Mouse (Mus musculus) midbrain, embryonic 11.5 days (tissue): ENCODE data around the gene Bcas3. TPM values are rescaled to one million over a fixed set of nuclear protein-coding genes. Genes with fewer than 3 reads are reported as not detected.

ENCODE experiments used
- ATAC-seq: fragments of 200-750 bp; cut with Nextera tagmentation; 2 replicates; pipeline ENCODE4 v1.8.0; 2017; ENCODE audit warnings: moderate TSS enrichment, moderate library complexity; ENCODE audit not compliant: low FRiP score
- DNase-seq: peaks from one replicate; pipeline ENCODE4 v3.0.0; 2015; ENCODE audit warnings: low spot score; ENCODE audit errors: missing footprints
- H3K27ac ChIP-seq: fragments of 300-500 bp; sonication (generic); 2 replicates; pipeline ENCODE4 v1.5.1; 2014; ENCODE audit warnings: low read depth, low read length
- H3K27me3 ChIP-seq: fragments of 300-500 bp; sonication (generic); 2 replicates; pipeline ENCODE4 v1.6.1; 2014; ENCODE audit warnings: mild to moderate bottlenecking, low read length, moderate library complexity, mixed read lengths; ENCODE audit not compliant: control insufficient read depth, insufficient read depth
- H3K36me3 ChIP-seq: fragments of 300-500 bp; sonication (generic); 2 replicates; pipeline ENCODE4 v1.6.1; 2014; ENCODE audit warnings: mild to moderate bottlenecking, low read length, moderate library complexity, mixed read lengths; ENCODE audit not compliant: control insufficient read depth, insufficient read depth
- H3K4me1 ChIP-seq: fragments of 300-500 bp; sonication (generic); 2 replicates; pipeline ENCODE4 v1.6.1; 2014; ENCODE audit warnings: low read length; ENCODE audit not compliant: control insufficient read depth, insufficient read depth
- H3K4me2 ChIP-seq: fragments of 300-500 bp; sonication (generic); 2 replicates; pipeline ENCODE4 v1.6.1; 2014; ENCODE audit warnings: mild to moderate bottlenecking, moderate library complexity
- H3K4me3 ChIP-seq: fragments of 300-500 bp; sonication (generic); 2 replicates; pipeline ENCODE4 v1.5.1; 2014; ENCODE audit warnings: low read depth, low read length
- H3K9ac ChIP-seq: fragments of 300-500 bp; sonication (generic); 2 replicates; pipeline ENCODE4 v1.6.1; 2014; ENCODE audit warnings: low read length
- H3K9me3 ChIP-seq: fragments of 300-500 bp; sonication (generic); 2 replicates; pipeline ENCODE4 v1.6.1; 2016; ENCODE audit warnings: low read length; ENCODE audit not compliant: control insufficient read depth
- WGBS: fragments of 180-500 bp; shearing (Covaris S2); extraction: QIAGEN DNeasy Blood & Tissue Kit; methylation state at CpG from one replicate; pipeline ENCODE4 v1.1.7; 2014; 5-methylcytosine and 5-hydroxymethylcytosine counted together
- polyA plus RNA-seq: library from polyadenylated mRNA; unstranded; fragments of >200 nt; fragmentation: Nextera tagmentation; extraction: Ambion mirVana; gene quantifications from 2 replicates; pipeline ENCODE4 v1.2.1, GENCODE M21; 2014

Gene Bcas3
- polyA plus RNA-seq, 1 experiment from 2014 or later = 30.2 TPM

GRCm38 (mm10) chr11:85516724-85517123 lies 163.8 kb downstream of the Bcas3 start:
- Histone ChIP-seq H3K27me3 (no peaks in the 10 kb centered on the region; the same call in 1 of the 2 replicates), H3K9me3 (no peaks in the 10 kb centered on the region), H3K36me3 (no peaks in the 10 kb centered on the region), H3K27ac (no peak overlapping the region), H3K9ac (no peak overlapping the region), H3K4me1 (no peaks in the 10 kb centered on the region), H3K4me3 (no peak overlapping the region), H3K4me2 (no peak overlapping the region)
- no peak for DNase-seq
- ATAC-seq = no peak
- 88% methylated on average over 7 of the region's 7 CpGs for WGBS

- Histone ChIP-seq H3K9ac (no peak overlapping the region), H3K36me3 (no peaks in the 10 kb centered on the region), H3K4me3 (no peak overlapping the region), H3K27me3 (peaks cover 2% of the 10 kb centered on the region; the same call in 1 of the 2 replicates), H3K4me2 (no peak overlapping the region), H3K4me1 (no peaks in the 10 kb centered on the region), H3K9me3 (no peaks in the 10 kb centered on the region), H3K27ac (no peak overlapping the region)
- no peak for ATAC-seq
- 55% methylated on average over 3 of the region's 3 CpGs for WGBS
- DNase-seq = peak; percentile 89
Measured at GRCm38 (mm10) chr11:85518025-85518756, 165.2 kb downstream of the Bcas3 start.

GRCm38 (mm10) chr11:85520236-85520635 lies 167.3 kb downstream of the Bcas3 start:
- Histone ChIP-seq H3K4me3 (no peak overlapping the region), H3K4me1 (peaks cover 14% of the 10 kb centered on the region), H3K36me3 (no peaks in the 10 kb centered on the region), H3K9ac (no peak overlapping the region), H3K9me3 (no peaks in the 10 kb centered on the region), H3K27me3 (peaks cover 9% of the 10 kb centered on the region), H3K4me2 (no peak overlapping the region), H3K27ac (no peak overlapping the region)
- ATAC-seq (no peak), DNase-seq (no peak)
- 82% methylated on average over 12 of the region's 12 CpGs for WGBS

- DNase-seq (no peak), ATAC-seq (no peak)
- Histone ChIP-seq H3K4me3 (no peak overlapping the region), H3K4me2 (no peak overlapping the region), H3K36me3 (no peaks in the 10 kb centered on the region), H3K27ac (no peak overlapping the region), H3K27me3 (peaks cover 15% of the 10 kb centered on the region), H3K9me3 (no peaks in the 10 kb centered on the region), H3K9ac (no peak overlapping the region), H3K4me1 (peaks cover 16% of the 10 kb centered on the region)
- WGBS = 76% methylated on average over 4 of the region's 4 CpGs
Measured at GRCm38 (mm10) chr11:85520996-85521395, 168.0 kb downstream of the Bcas3 start.

GRCm38 (mm10) chr11:85523646-85524045 lies 170.7 kb downstream of the Bcas3 start:
- Histone ChIP-seq H3K4me3 (no peak overlapping the region), H3K9me3 (no peaks in the 10 kb centered on the region), H3K4me1 (peaks cover 22% of the 10 kb centered on the region), H3K4me2 (peak overlapping the region; percentile 25; the same call in 1 of the 2 replicates), H3K9ac (no peak overlapping the region), H3K27ac (no peak overlapping the region), H3K36me3 (no peaks in the 10 kb centered on the region), H3K27me3 (peaks cover 25% of the 10 kb centered on the region)
- 16% methylated on average over 6 of the region's 6 CpGs for WGBS
- ATAC-seq (no peak), DNase-seq (peak; percentile 87)

- H3K27ac ChIP-seq = no peak overlapping the region
- WGBS = 7% methylated on average over 12 of the region's 12 CpGs
- peak overlapping the region; percentile 32 for H3K4me2 ChIP-seq
- peaks cover 25% of the 10 kb centered on the region for H3K27me3 ChIP-seq
- H3K9me3 ChIP-seq = no peaks in the 10 kb centered on the region
- H3K9ac ChIP-seq = 0 out of 2 replicates have a peak overlapping the region, but pooled peaks have one; percentile 6
- peaks cover 22% of the 10 kb centered on the region for H3K4me1 ChIP-seq
- 0 out of 2 replicates have a peak overlapping the region, but pooled peaks have one; percentile 12 for H3K4me3 ChIP-seq
- ATAC-seq (peak; percentile 76), DNase-seq (peak; percentile 99)
- H3K36me3 ChIP-seq = no peaks in the 10 kb centered on the region
Measured at GRCm38 (mm10) chr11:85524186-85524585, 171.2 kb downstream of the Bcas3 start.

GRCm38 (mm10) chr11:85524841-85525500 lies 172.0 kb downstream of the Bcas3 start:
- H3K4me3 ChIP-seq = peak overlapping the region; percentile 4; the same call in 1 of the 2 replicates
- H3K27ac ChIP-seq = no peak overlapping the region
- H3K27me3 ChIP-seq = peaks cover 25% of the 10 kb centered on the region
- no peaks in the 10 kb centered on the region for H3K9me3 ChIP-seq
- WGBS = 10% methylated on average over 16 of the region's 16 CpGs
- peak overlapping the region; percentile 32 for H3K4me2 ChIP-seq
- H3K36me3 ChIP-seq = no peaks in the 10 kb centered on the region
- H3K9ac ChIP-seq = no peak overlapping the region
- peaks cover 22% of the 10 kb centered on the region for H3K4me1 ChIP-seq
- DNase-seq (peak; percentile 91), ATAC-seq (no peak)

GRCm38 (mm10) chr11:85525501-85525885 lies 172.5 kb downstream of the Bcas3 start:
- peaks cover 25% of the 10 kb centered on the region for H3K27me3 ChIP-seq

More at GRCm38 (mm10) chr11:85525501-85525885, 172.5 kb downstream of the Bcas3 start:
- Histone ChIP-seq H3K4me2 (no peak overlapping the region), H3K4me1 (peaks cover 22% of the 10 kb centered on the region), H3K9me3 (no peaks in the 10 kb centered on the region), H3K9ac (no peak overlapping the region), H3K27ac (no peak overlapping the region), H3K4me3 (no peak overlapping the region), H3K36me3 (no peaks in the 10 kb centered on the region)
- ATAC-seq = no peak
- peak; percentile 87 for DNase-seq
- WGBS = 27% methylated on average over 10 of the region's 10 CpGs
